Mouse (Mus musculus): ENCODE measurements around the gene Lcn11.

Gene Lcn11

GRCm38 (mm10) chr2:25828344-25828947 lies 51.6 kb downstream of the Lcn11 start:
- DNase-seq = no peak

Data from cerebellum, adult 9-11 months (tissue).